Mouse (Mus musculus): ENCODE data around the gene Atp5g2. TPM values are rescaled to one million over a fixed set of nuclear protein-coding genes. Genes with fewer than 3 reads are reported as not detected.
"Not testable (repeated sequence)": the region's sequence is repeated elsewhere in the genome, so short reads cannot be mapped to it uniquely, and the experiment has no call there.

Gene Atp5g2
- total RNA-seq, 2 experiments from 2014 or later = 41.9 to 42.3 TPM

DNA sequence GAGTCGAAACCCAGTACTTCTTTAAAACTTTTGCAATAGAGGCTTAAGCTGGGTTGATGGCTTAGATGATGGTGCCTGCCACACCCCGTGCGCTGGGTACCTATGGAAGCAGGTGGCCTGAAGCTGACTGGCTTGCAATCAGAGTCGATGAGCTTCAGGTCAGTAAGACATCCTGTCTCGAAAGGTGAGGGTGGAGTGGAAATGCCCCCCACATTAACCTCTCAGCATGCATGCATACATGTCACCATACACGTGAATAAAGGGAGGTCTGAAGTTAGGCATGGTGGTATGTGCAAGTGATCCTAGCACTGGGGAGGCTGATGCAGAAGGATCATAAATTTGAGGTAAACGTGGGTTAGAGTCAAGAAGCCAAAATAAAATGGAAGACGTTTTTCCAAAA, 2.6 kb downstream of the Atp5g2 start:
- no peak for DNase-seq

DNA sequence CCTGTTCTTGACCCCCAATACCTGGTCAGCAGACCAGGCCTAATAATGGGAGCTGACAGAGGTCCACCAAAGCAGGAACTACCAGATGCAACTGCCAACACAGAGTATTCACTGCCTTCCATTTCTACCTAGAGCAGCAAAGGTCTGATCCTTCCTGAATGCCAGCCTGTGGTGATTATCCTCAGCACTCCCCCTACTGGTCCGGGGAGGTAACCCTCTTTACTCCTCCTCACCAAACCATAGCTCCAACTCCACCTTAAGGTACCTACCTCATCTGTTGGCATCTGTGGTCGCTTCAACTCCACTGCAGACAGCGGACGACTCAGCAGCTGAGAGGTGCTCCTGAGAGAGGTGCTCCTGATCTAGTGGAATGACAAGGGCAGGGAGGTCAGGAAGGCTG, 6.7 kb downstream of the Atp5g2 start:
- peak; percentile 70 for DNase-seq

GRCm38 (mm10) chr15:102663825-102664224, 8.3 kb downstream of the Atp5g2 start:
- DNase-seq = no peak

- DNase-seq = not testable (repeated sequence)
These were observed 9.6 kb downstream of the Atp5g2 start for GRCm38 (mm10) chr15:102662601-102663000.

DNA sequence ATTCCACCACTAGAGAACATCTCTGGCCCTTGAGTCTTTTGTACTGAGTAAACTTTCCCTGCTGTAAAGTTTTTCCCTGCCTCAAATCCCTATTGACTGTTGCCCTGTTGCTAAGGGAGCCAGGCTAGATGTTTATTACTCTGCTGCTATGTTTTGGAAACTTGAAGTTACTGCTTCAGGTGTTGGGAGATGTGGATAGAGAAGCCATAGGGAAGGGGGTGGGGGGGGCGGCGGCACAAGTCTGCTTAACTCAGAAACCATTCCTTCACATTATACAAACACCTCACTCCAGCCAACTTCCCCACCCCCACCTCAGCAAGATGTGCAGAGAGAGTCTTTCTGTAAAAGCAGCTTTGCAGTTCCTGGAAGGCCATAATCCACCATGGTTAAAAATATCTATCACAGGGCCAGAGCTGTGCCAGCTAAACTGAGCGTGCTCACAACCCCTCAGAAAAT, 14.2 kb downstream of the Atp5g2 start:
- DNase-seq = no peak

DNA sequence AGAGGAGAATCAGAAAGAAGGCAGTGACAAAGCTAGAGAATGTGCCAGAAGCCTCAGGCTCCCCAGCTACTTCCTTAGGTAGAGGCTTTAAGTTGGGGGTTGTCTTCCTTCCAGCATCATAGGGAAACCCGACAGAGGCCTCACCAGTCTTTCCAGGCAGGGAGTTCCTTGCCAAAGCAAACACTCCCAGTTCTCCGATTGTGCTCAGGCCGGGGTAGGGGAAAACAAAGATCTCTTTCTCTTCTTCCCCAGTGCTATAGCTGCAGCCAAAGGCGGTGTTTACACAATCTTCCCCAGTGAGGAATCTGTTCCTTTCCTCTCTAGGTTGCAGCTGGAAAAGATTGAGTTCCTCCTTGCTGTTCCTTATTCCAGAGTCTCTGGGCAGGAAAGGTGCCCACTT, 15.5 kb downstream of the Atp5g2 start:
- DNase-seq = no peak

DNA sequence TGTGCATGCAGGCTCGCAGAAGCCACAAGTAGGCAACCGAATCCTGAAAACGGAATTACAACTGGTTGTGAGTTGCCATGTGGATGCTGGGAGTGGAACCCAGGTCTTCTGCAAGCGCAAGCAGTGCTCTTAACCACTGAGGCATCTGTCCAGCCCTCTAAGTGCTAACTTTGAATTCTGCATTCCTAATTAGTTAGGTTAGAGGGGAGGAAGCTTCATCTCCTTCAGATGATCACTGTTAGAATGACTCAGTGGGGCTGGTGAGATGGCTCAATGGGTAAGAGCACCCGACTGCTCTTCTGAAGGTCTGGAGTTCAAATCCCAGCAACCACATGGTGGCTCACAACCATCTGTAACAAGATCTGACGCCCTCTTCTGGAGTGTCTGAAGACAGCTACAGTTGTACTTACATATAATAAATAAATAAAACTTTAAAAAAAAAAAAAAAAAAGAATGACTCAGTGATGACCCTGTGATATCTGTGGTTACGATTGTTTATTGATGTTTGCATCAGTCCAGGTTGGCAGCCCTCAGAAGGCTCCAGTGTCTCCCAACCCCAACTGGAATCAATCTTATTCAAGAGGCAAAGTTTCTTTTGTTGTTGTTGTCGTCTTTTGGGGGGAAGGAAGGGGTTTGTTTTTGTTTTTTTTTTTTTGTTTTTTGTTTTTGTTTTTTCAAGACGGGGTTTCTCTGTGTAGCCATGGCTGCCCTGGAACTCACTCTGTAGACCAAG, 20.1 kb downstream of the Atp5g2 start:
- not testable (repeated sequence) for DNase-seq

GRCm38 (mm10) chr15:102651107-102651506, 21.0 kb downstream of the Atp5g2 start:
- no peak for DNase-seq

DNA sequence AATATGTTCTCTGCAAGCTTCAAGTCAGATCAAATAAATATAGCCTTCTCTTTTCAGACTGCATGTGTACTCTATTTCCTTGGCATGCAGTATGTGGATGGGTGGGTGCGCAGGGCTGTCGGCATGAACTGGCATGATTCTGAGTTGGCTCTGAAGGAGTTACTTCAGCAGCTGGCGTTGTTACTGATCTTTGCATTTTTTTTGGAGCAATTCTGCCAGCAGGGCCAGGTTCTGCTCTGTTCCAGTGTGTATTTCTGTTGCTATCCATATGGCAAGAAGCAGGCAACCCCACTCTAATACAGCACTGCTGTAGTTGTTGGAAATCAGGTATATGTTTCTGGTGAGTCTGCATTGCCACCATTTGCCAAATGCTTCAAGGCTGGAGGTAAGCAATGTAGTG, 36.3 kb downstream of the Atp5g2 start:
- no peak for DNase-seq

- DNase-seq = no peak
These were observed 37.5 kb downstream of the Atp5g2 start for GRCm38 (mm10) chr15:102634684-102635083.

DNA sequence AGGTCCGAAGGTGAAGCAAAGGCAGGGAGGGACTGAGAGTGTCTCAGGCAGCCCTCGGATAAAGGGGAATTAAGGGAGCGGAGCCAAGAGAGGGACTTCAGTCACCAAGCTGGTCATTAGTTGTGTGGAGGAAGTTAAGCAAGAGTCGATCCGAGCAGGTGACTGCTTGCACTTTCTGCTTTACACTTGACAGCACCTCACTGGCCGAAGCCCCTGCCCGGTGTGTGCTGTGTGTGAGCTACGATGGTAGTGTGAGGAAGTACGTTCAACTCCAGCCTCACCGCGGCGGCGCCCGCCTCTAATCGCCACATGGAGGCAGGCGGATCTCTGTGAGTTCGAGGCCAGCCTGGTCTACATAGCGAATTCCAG, 46.5 kb downstream of the Atp5g2 start:
- no peak for DNase-seq

DNA sequence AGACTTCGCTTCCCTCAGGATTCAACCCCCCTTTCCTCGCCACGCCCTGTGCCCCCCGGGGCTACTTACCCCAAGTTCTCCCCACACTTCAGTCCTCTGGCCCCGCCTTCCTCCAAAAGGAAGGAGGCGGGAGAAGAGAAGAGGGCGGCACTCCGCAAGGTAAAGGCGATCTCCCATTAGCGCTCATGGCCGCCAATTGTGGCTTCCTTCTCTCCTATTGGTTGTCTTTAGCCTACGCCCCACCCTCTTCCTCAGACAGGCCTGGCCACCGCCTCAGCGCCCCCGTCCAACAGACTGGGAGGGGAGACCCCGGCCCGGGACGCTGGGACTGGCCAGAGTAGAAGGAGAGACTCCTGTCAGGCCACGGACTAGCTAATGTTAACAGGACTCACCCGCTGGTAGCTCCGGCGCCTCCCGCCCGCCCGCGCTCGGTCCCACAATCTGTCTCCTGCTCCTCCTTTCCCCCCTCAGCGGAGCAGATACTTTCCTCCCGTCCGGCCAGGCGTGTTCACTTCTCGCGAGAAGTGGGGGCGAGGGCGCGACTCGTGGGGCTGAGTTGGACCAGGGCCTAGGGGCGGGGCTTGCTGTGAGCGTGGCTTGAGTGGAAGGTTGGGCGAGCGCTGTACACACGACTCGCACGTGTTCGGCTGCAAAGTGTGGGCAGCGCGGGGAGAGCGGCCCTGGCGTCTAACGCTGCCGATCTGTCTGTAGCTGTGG, 47.0 kb downstream of the Atp5g2 start, which contains the start of the genes Gm28047 and Atf7:
Gm28047 (minus strand) TSS at position 98 of the 717 bp plus-strand sequence.
Atf7 (minus strand) TSS at position 495 of the 717 bp plus-strand sequence.
- DNase-seq = peak; percentile 100

- peak; percentile 41 for DNase-seq
These were observed 47.7 kb downstream of the Atp5g2 start for GRCm38 (mm10) chr15:102624291-102624969.

- DNase-seq = no peak
These were observed 49.0 kb downstream of the Atp5g2 start for GRCm38 (mm10) chr15:102623121-102623520.

DNA sequence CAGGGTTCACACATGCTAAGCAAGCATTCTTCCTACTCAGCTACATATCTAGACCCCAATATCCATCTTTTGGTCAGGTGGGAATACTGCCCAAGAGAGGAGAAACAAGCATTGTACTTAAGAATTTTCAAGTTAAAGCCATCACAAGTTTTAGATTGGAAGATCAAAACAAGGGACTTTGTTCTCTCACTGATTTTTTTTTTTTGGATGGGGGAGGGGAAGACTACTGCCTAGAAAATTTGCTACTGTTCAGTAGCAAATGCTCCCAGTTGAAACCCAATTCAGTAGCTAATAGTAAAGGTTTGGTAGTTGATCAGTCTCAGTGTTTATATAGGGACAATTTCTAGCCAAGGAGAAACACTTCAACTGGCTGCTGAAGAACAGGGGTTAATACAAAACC, 49.6 kb downstream of the Atp5g2 start:
- DNase-seq = no peak

DNA sequence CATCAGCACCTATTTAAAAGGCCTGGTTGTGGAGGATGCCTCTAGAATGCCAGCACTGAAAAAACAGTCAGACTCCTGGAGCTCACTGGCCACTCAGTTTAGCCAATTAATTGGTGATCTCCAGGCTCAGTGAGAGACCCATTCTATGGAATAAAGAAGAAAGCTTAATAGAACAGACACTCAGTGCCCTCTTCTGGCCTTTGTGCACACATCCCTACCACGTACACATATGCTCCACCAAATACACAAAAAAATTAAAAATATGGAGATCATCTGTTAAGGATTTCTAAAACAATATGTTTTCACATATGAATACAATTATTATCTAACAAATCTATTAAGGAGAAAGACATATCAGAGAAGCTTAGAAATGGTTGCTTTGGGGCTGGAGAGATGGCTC, 51.4 kb downstream of the Atp5g2 start:
- DNase-seq = no peak

- DNase-seq = no peak
These were observed 52.7 kb downstream of the Atp5g2 start for GRCm38 (mm10) chr15:102619486-102619885.

GRCm38 (mm10) chr15:102617654-102618053, 54.5 kb downstream of the Atp5g2 start:
- no peak for DNase-seq

DNA sequence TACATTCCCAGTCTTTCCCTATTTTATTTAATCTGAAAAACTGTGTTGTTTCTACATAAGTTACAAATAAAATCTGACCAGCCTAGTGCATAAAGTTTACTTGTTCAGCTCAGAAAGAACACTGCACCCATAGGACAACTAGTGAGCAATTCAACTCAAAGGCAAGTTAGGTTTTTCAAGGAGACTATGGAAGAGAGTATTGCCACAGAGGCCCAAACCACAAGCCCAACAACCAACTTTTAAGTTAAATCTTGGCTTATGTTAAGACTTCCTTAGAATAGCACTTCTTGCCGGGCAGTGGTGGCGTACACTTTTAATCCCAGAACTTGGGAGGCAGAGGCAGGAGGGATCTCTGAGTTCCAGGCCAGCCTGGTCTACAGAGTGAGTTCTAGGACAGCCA, 56.0 kb downstream of the Atp5g2 start:
- no peak for DNase-seq

DNA sequence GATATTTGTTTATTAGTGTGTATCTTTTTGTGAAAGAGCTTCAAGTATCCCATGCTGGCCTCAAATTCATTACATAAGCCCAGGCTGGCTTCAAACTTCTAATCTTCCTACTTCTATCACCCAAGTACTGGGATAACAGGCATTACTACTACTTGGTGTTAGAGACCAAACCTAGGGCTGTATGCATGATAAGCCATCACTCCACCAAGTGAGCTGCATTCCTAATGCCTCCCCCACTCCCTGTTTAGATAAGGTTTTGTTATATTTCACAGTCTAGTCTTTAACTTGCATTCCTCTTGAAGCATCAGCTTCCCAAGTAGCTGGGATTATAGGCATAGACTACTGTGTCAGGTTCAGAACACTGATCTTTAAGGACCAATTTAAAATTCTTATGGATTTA, 57.9 kb downstream of the Atp5g2 start:
- no peak for DNase-seq

GRCm38 (mm10) chr15:102612966-102613365, 59.2 kb downstream of the Atp5g2 start:
- no peak for DNase-seq
